Mouse (Mus musculus): ENCODE data around the gene Gm17387. TPM values are rescaled to one million over a fixed set of nuclear protein-coding genes. Genes with fewer than 3 reads are reported as not detected.

The Gm17387 gene
- polyA plus RNA-seq, 1 experiment from 2014 or later = not detected

DNA sequence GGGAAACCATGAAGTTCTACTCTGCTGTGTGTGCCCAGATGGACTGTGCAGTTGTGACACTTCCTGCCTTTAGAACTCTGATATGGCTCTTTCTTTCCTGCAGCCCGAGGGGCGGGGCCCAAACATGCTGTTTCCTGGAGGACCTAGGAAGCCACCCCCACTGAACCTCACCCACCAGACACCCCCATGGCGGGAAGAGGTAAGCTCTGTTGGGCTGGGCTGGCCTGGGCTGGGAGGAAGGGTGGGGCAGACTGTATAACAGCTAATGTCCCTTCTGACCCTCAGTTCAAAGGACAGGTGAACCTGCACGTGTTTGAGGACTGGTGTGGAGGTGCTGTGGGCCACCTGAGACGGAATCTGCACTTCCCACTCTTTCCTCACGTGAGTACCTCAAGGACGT, 35.2 kb downstream of the Gm17387 start:
- Histone ChIP-seq H3K4me3 (ENCODE audit: low read depth, low read length) (no peak overlapping the region), H3K9ac (no peak overlapping the region), H3K4me2 (no peak overlapping the region), H3K9me3 (ENCODE audit: low read depth, low read length) (no peaks in the 10 kb centered on the region), H3K27ac (ENCODE audit: low read depth) (no peak overlapping the region), H3K4me1 (ENCODE audit: insufficient read depth) (peaks cover 13% of the 10 kb centered on the region), H3K27me3 (ENCODE audit: insufficient read depth, low read length) (peaks cover 9% of the 10 kb centered on the region; the same call in 1 of the 2 replicates), H3K36me3 (ENCODE audit: insufficient read depth) (peaks cover 18% of the 10 kb centered on the region; the same call in 1 of the 2 replicates)
- TF ChIP-seq CTCF (IDR thresholded peaks at IDR 0.05; ENCODE audit: low read depth) = no peak
- 70% methylated on average over 7 of the region's 7 CpGs for WGBS
- no peak for ATAC-seq (ENCODE audit: insufficient read depth)
- no peak for DNase-seq

DNA sequence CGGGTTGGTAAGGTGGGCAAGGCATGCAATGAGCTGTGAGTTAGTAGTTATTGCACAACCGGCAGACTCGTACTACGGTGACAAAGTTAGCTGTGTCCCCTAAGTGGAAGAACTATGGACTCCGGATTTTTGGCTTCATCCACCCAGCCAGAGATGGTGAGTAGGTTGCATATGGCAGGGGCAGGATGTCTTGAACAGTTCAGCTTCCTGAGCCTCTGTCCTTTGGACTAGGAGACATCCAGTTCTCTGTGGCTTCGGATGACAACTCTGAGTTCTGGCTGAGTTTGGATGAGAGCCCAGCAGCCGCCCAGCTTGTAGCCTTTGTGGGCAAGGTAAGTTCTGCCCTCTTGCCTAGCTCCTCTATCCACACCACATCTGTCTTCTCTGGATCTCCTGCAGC, 35.6 kb downstream of the Gm17387 start:
- Histone ChIP-seq H3K27ac (ENCODE audit: low read depth) (no peak overlapping the region), H3K4me2 (no peak overlapping the region), H3K9me3 (ENCODE audit: low read depth, low read length) (no peaks in the 10 kb centered on the region)

DNA sequence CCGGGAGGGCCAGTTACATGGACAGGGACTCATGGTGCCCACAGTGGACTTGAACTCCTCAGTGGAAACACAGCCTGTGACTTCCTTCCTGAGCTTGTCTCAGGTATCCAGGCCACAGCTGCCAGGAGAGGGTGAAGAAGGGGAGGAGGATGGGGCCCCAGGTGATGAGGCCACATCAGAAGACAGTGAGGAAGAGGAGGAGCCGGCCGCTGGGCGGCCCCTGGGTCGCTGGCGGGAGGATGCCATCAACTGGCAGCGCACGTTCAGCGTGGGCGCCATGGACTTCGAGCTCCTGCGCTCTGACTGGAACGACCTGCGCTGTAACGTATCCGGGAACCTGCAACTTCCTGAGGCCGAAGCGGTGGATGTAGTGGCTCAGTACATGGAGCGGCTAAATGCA, 39.4 kb downstream of the Gm17387 start:
- ATAC-seq (ENCODE audit: insufficient read depth) = no peak
- no peak overlapping the region for H3K9ac ChIP-seq
- H3K27me3 ChIP-seq (ENCODE audit: insufficient read depth, low read length) = peaks cover 28% of the 10 kb centered on the region
- 67% methylated on average over 19 of the region's 19 CpGs for WGBS
- no peak for DNase-seq
- no peak for TF ChIP-seq CTCF (IDR thresholded peaks at IDR 0.05; ENCODE audit: low read depth)
- no peaks in the 10 kb centered on the region for H3K4me1 ChIP-seq (ENCODE audit: insufficient read depth)
- no peak overlapping the region for H3K27ac ChIP-seq (ENCODE audit: low read depth)
- no peaks in the 10 kb centered on the region for H3K9me3 ChIP-seq (ENCODE audit: low read depth, low read length)
- no peak overlapping the region for H3K4me3 ChIP-seq (ENCODE audit: low read depth, low read length)
- H3K4me2 ChIP-seq = no peak overlapping the region
- H3K36me3 ChIP-seq (ENCODE audit: insufficient read depth) = peaks cover 18% of the 10 kb centered on the region; the same call in 1 of the 2 replicates

More for the DNA sequence above, 35.6 kb downstream of the Gm17387 start:
- DNase-seq (no peak), ATAC-seq (ENCODE audit: insufficient read depth) (no peak)
- H3K9ac ChIP-seq = no peak overlapping the region
- H3K27me3 ChIP-seq (ENCODE audit: insufficient read depth, low read length) = peaks cover 11% of the 10 kb centered on the region; the same call in 1 of the 2 replicates
- WGBS = 89% methylated on average over 7 of the region's 7 CpGs
- peaks cover 18% of the 10 kb centered on the region; the same call in 1 of the 2 replicates for H3K36me3 ChIP-seq (ENCODE audit: insufficient read depth)
- H3K4me3 ChIP-seq (ENCODE audit: low read depth, low read length) = no peak overlapping the region
- TF ChIP-seq CTCF (IDR thresholded peaks at IDR 0.05; ENCODE audit: low read depth) = no peak
- H3K4me1 ChIP-seq (ENCODE audit: insufficient read depth) = peaks cover 13% of the 10 kb centered on the region

DNA sequence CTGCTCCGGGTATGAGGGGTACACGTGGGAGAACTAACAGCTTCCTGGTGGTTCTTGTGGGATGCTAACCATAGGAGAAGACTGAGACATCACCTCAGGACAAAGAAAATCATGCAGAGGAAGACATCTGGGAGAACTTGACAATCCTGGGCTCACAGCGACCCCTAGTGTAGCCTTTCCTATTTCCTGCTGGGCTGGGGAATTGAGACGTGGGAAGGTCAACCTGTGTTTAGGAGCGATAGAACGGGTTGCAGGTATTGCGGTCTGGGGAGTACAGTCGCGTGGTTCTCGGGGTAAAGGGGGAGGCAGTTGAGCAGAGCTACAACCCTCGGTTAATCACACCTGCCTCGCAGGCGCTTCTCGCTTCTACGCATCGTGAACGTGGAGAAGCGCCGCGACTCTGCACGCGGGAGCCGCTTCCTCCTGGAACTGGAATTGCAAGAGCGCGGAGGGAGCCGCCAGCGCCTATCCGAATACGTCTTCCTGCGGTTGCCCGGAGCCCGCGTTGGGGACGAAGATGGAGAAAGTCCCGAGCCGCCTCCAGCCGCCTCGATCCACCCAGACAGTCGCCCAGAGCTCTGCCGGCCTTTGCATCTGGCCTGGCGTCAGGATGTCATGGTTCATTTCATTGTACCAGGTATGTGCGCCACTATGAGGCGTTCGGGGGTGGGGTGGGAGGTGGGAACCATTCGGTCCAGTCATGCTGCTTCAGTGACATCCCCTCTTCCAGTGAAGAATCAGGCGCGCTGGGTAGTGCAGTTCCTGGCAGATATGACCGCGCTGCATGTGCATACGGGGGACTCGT, 41.3 kb downstream of the Gm17387 start:
- DNase-seq = peak; percentile 90
- Histone ChIP-seq H3K4me2 (peak overlapping the region; percentile 76), H3K9ac (peak overlapping the region; percentile 47), H3K36me3 (ENCODE audit: insufficient read depth) (peaks cover 7% of the 10 kb centered on the region; the same call in 1 of the 2 replicates), H3K4me3 (ENCODE audit: low read depth, low read length) (peak overlapping the region; percentile 34), H3K27me3 (ENCODE audit: insufficient read depth, low read length) (peaks cover 28% of the 10 kb centered on the region), H3K27ac (ENCODE audit: low read depth) (no peak overlapping the region), H3K9me3 (ENCODE audit: low read depth, low read length) (no peaks in the 10 kb centered on the region), H3K4me1 (ENCODE audit: insufficient read depth) (no peaks in the 10 kb centered on the region)
- peak; percentile 54; the same call in 1 of the 2 replicates for ATAC-seq (ENCODE audit: insufficient read depth)
- WGBS = 1% methylated on average over 51 of the region's 51 CpGs
- peak; percentile 85 for TF ChIP-seq CTCF (IDR thresholded peaks at IDR 0.05; ENCODE audit: low read depth)

DNA sequence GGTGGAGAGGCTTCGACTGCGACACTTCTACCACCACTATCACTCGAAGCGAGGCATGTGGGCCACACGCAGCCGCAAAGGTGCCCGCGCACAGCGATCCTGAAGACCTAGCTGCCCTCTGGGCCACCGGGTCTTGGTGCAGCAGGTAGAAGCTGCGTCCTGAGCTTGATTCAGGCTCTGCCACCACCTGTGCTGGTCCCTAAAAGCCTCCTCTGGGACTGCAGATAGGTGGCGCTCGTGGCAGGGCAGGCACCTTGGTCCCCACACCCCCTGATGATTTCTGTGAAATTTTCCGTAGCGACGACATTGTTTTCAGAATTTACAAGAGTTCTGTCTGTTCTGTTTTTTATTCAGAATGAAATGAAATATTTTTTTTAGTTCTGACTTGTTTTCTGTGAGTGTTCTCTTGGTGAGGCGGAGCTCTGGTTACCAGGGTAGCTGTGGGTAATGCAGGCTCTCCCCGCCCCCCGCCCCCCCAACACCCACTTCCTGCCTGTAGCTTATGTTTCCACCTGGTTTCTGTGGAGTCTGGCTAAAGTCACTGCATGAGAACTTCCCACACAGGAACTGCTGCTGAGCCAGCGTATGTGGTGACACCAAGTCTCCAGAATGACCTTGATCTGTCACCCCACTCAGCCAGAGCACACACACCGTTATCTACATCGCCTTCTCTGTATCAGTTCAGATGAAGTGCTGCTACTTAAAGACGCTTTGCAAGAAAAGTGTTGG, 43.2 kb downstream of the Gm17387 start:
- H3K4me2 ChIP-seq = no peak overlapping the region
- H3K36me3 ChIP-seq (ENCODE audit: insufficient read depth) = peaks cover 4% of the 10 kb centered on the region; the same call in 1 of the 2 replicates
- WGBS = 21% methylated on average over 23 of the region's 23 CpGs
- H3K9me3 ChIP-seq (ENCODE audit: low read depth, low read length) = no peaks in the 10 kb centered on the region
- H3K4me3 ChIP-seq (ENCODE audit: low read depth, low read length) = no peak overlapping the region
- H3K27ac ChIP-seq (ENCODE audit: low read depth) = no peak overlapping the region
- H3K9ac ChIP-seq = no peak overlapping the region
- ATAC-seq (ENCODE audit: insufficient read depth) = no peak
- DNase-seq = peak; percentile 44
- peak; percentile 69 for TF ChIP-seq CTCF (IDR thresholded peaks at IDR 0.05; ENCODE audit: low read depth)
- H3K4me1 ChIP-seq (ENCODE audit: insufficient read depth) = no peaks in the 10 kb centered on the region
- peaks cover 28% of the 10 kb centered on the region for H3K27me3 ChIP-seq (ENCODE audit: insufficient read depth, low read length)

DNA sequence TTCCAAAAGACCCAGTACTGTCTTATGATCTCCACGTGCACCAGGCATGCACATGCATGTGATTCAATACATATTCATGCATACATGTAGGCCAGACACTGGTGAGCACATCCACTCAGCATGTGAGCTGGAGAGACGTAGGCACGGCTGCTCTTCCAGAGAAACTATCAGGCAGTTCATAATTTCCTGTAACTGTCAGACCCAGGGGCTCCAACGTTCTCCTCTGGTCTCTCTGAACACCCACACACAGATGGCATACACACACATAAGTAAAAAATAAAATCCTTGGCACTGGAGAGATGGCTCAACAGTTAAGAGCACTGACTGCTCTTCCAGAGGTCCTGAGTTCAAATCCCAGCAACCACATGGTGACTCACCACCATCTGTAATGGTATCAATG, 44.9 kb downstream of the Gm17387 start:
- Histone ChIP-seq H3K27ac (ENCODE audit: low read depth) (no peak overlapping the region), H3K27me3 (ENCODE audit: insufficient read depth, low read length) (peaks cover 28% of the 10 kb centered on the region), H3K4me1 (ENCODE audit: insufficient read depth) (no peaks in the 10 kb centered on the region), H3K9me3 (ENCODE audit: low read depth, low read length) (no peaks in the 10 kb centered on the region), H3K4me2 (no peak overlapping the region), H3K4me3 (ENCODE audit: low read depth, low read length) (no peak overlapping the region), H3K36me3 (ENCODE audit: insufficient read depth) (no peaks in the 10 kb centered on the region), H3K9ac (no peak overlapping the region)
- WGBS = 67% methylated on average over 4 of the region's 4 CpGs
- DNase-seq (no peak), ATAC-seq (ENCODE audit: insufficient read depth) (no peak)
- no peak for TF ChIP-seq CTCF (IDR thresholded peaks at IDR 0.05; ENCODE audit: low read depth)

DNA sequence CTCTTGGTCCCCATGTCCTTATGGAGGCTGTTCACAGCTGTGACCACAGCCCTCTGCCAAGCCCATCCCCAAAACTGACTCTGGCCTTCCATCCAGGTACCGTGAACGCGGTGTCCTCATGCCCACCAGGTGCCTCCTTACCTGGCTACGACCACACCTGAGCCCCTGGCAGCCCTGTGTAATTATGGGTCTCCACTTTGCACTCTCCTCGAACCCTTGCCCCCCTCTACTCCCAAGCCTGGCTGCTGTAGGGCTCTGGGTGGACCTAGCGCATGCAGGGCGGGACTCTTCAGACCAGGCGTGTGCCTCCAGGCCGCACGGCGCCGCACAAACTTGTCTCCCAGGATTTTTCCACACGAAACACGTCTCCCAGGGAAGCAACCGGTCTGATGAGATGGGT, 48.9 kb downstream of the Gm17387 start, which contains the start of gene Pkp3:
Pkp3 (plus strand) TSS at position 378 of the 400 bp plus-strand sequence.
- no peak for DNase-seq
- Histone ChIP-seq H3K9me3 (ENCODE audit: low read depth, low read length) (no peaks in the 10 kb centered on the region), H3K27me3 (ENCODE audit: insufficient read depth, low read length) (no peaks in the 10 kb centered on the region), H3K4me3 (ENCODE audit: low read depth, low read length) (no peak within 1 kb of the TSS), H3K4me1 (ENCODE audit: insufficient read depth) (no peaks in the 10 kb centered on the region), H3K36me3 (ENCODE audit: insufficient read depth) (no peaks in the 10 kb centered on the region), H3K4me2 (no peak within 1 kb of the TSS), H3K27ac (ENCODE audit: low read depth) (no peak within 1 kb of the TSS), H3K9ac (no peak within 1 kb of the TSS)
- WGBS = 89% methylated on average over 15 of the region's 15 CpGs
- ATAC-seq (ENCODE audit: insufficient read depth) = no peak
- no peak for TF ChIP-seq CTCF (IDR thresholded peaks at IDR 0.05; ENCODE audit: low read depth)

Data from lung, embryonic 14.5 days (tissue).